Mouse (Mus musculus): ENCODE data around the gene Gng13.
A peak's percentile ranks its signal among the peaks of the same experiment; 100 is the strongest.
"Not testable (repeated sequence)": the region's sequence is repeated elsewhere in the genome, so short reads cannot be mapped to it uniquely, and the experiment has no call there.

Gene Gng13

GRCm38 (mm10) chr17:25735745-25736144, 18.8 kb downstream of the Gng13 start, which contains the start of gene Mslnl:
Mslnl (plus strand) TSS chr17:25736042.
- DNase-seq = no peak

- DNase-seq = no peak
These were observed 21.9 kb downstream of the Gng13 start for GRCm38 (mm10) chr17:25738861-25739260.

- not testable (repeated sequence) for DNase-seq
These were observed 24.5 kb downstream of the Gng13 start for GRCm38 (mm10) chr17:25741471-25741870.

- no peak for DNase-seq
These were observed 26.9 kb downstream of the Gng13 start for GRCm38 (mm10) chr17:25743831-25744230.

GRCm38 (mm10) chr17:25744311-25744710, 27.3 kb downstream of the Gng13 start:
- DNase-seq = no peak

GRCm38 (mm10) chr17:25748238-25748637, 31.3 kb downstream of the Gng13 start:
- DNase-seq = no peak

- no peak for DNase-seq
These were observed 32.3 kb downstream of the Gng13 start for GRCm38 (mm10) chr17:25749314-25749713.

GRCm38 (mm10) chr17:25751446-25751845, 34.5 kb downstream of the Gng13 start:
- peak in 1 of 2 experiments; percentile 31 for DNase-seq

GRCm38 (mm10) chr17:25754241-25754640, 37.3 kb downstream of the Gng13 start, which contains the start of gene Msln:
Msln (minus strand) TSS chr17:25754378.
- DNase-seq = no peak

GRCm38 (mm10) chr17:25755086-25755485, 38.1 kb downstream of the Gng13 start:
- no peak for DNase-seq

- DNase-seq = no peak
These were observed 38.8 kb downstream of the Gng13 start for GRCm38 (mm10) chr17:25755627-25756377.

GRCm38 (mm10) chr17:25756378-25757242, 39.6 kb downstream of the Gng13 start:
- no peak for DNase-seq

GRCm38 (mm10) chr17:25757691-25758090, 40.7 kb downstream of the Gng13 start:
- no peak for DNase-seq

- no peak for DNase-seq
These were observed 43.2 kb downstream of the Gng13 start for GRCm38 (mm10) chr17:25760148-25760547.

GRCm38 (mm10) chr17:25761561-25761970, 44.6 kb downstream of the Gng13 start:
- DNase-seq = no peak

GRCm38 (mm10) chr17:25762591-25762990, 45.6 kb downstream of the Gng13 start:
- DNase-seq = no peak

GRCm38 (mm10) chr17:25765886-25766285, 48.9 kb downstream of the Gng13 start:
- DNase-seq = no peak

Measured in kidney, adult 8-10 months (tissue).